Mouse (Mus musculus) adrenal gland, adult 8-10 months (tissue): ENCODE results near the gene Rpia. TPM values are rescaled to one million over a fixed set of nuclear protein-coding genes. Genes with fewer than 3 reads are reported as not detected.

Source experiments
- DNase-seq: peaks from one replicate; pipeline ENCODE4 v3.0.0; 2022
- total RNA-seq, 4 experiments: library from RNA; stranded (reverse); gene quantifications; 2 replicates each; pipeline ENCODE4 v1.2.4; 2022

The Rpia gene
- total RNA-seq, 4 experiments from 2014 or later, result 13.7 to 23.9 (median 20.8) TPM

DNA sequence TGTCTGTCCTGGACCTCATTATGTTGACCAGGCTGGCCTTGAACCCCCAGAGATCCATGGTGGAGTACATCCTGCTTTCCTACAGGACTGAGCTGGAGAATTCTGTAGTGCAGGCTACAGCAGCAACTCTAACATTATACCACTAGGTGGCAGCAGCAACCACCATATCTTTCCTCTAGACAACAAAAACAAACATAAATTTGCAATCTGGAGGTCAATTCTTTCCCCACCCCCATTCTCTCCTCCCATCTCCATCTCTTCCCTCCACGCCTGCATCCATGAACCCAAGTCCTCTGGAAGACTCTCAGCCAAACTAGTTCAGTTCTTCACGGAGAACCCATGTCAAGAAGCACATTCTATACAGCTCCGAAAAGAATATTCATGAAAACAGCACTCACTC, 12.6 kb upstream of the Rpia start:
- DNase-seq, result no peak

GRCm38 (mm10) chr6:70797581-70798251, 5.7 kb upstream of the Rpia start:
- no peak for DNase-seq

DNA sequence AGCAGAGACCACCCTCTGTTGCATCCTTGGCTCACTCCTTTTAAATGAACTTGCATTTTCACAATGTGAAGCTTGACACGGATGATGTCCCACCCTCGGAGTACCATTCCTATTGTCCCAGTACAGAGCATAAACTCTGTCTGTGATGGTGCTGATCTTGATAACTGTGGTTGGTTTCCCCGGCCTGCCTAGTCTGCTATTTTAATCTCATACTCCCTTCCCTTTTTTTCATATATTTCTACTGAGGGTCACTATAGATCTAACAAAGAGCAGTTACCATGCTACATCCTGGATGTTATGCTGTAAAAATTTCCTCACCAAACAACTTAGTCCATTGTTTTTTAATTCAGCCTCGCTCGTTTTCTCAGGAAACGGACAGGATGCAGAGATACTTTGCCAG, 4.9 kb upstream of the Rpia start:
- DNase-seq, result no peak

GRCm38 (mm10) chr6:70792644-70793043, 612 bp upstream of the Rpia start:
- no peak for DNase-seq

DNA sequence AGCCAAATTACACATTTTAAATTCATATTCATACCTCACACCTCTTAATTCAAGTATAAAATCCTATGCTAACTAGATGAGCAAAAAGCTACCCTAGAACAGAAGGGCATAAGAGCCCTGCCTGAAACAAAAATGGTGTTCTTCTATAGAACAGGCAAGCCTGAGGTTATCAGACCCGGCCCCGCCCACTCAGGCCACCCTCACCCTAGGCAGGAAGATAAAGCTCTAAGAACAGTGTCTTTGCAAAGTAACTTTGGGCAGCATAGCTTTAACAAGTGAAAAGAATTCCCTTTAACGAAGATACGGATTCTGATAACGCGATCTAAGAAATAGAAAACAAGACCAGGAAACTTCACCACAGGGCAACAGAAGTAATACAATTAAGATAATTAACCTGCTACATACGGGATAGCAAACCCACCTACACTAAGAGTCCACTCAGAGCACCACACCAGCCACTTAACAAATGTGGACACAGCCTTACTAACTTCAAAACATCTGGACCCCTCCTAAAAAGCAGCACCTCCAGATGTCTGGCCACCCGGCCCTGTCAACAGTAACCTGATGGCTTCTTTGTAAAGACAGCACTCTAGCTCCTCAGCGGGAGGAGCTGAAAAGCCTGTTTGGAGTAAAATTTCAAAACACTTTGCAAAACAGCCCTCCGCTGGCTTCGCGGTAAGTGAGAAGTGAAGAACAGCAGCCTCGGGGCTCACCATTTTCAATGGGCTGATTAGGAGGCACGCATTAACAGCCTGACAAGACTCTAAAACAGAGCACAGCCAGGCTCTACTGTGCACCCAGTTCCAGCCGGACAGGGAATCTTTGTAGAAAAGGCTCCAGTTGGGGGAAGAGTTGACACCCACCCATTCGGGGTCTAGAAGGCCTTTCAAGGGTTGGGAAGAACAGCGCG, 925 bp downstream of the Rpia start:
- DNase-seq, result peak; percentile 43

DNA sequence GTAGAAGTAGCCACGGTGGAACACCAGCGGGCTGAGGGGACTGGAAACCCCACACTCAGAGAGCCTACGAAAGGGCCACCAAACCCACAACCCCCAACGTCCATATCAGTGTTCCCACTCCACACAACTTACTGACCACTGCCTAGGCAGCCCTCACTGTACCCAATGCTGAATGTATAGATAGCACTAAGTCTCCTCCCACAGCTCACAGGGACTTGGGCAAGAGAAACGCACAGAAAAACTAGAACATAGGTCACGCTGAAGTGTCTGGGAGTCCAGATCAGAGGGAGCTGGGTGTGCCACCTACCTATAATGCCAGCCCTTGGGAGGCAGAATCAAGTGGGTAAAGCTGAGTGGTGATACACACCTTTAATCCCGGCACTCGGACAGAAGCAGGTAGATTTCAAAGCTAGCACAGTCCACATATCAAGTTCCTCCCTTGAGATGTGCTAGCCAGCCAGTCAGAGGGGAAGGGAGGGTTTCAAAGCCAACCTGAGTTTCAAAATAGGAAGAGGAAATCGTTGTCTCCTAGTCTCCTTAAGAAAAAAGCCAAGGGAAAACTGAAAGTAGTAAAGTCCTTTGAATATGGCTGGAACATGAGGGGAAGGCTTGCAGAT, 1.9 kb downstream of the Rpia start:
- DNase-seq, result no peak

DNA sequence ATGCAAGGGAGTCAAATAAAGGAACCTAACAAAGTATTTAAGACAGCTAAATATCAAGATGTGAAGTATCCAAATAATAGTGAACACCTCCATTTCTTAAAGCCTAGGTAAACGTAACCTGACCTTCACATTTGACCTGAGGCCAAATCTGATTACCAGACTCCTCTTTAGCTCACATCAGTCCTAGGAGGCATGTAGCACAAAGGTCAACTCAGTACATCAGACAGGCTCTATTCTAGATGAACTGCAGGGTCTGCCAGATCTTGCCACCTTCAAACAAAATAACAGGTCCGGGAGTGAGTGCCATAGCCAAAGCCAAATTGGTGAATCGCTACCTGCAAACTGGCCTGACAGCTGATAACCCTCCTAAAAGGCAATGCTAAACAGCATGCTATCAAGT, 2.9 kb downstream of the Rpia start:
- no peak for DNase-seq

DNA sequence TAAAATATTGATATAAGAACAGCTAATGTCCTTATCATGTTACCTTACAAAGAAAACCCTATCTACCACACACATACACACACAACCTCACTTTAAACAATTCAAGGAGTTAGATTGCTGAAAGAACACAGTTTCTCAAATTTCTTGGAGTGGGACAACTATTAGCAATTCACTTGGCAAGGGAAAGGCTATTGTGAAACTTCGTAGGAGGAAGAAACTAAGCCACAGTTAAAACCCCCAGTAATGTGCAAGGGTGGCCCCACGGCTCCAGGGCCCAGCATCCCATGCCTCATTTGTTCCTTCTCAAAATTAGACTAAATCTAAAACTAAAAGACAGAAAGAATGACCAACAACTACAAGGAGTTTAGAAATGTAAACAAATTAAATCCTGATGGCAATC, 4.5 kb downstream of the Rpia start:
- DNase-seq, result no peak

DNA sequence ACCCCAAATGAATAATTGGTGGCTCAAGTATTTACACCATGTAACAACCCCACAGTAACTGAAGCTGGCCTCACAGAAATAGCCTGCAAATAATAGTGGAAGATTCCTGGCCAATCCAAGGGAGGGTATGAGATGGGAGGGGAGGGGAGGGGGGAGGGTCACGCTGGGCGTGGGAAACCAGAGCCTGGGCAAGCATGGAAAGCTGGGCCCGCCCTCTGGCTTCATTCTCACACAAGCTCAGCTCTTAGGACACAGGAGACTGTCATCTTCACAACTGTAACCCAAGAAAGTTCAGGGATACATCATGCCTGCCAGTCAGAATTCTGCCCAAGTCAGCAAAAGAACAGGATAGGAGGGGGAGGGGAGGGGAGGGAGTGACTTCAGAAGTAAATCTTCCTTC, 6.2 kb downstream of the Rpia start:
- DNase-seq, result no peak

GRCm38 (mm10) chr6:70784811-70785210, 7.2 kb downstream of the Rpia start:
- no peak for DNase-seq

DNA sequence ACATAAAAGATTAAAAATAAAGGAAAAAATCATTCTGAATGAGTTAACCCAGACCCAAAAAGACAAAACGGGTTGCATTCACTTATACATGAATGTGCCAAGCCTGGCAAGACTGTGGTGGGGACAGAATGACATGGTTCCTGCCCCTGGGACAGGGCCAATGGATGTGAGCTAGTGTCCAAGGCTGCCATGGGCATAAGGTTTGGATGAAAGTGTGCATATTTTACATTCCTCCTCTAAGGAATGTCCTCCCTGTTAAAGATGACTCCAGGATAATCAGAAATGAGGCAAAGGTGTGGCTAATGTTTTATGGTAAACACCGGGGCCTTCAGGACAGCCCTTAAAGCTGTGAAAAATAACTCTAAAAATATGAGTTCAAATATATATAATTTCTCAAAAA, 10.7 kb downstream of the Rpia start:
- no peak for DNase-seq

GRCm38 (mm10) chr6:70774372-70774771, 17.7 kb downstream of the Rpia start:
- no peak for DNase-seq

DNA sequence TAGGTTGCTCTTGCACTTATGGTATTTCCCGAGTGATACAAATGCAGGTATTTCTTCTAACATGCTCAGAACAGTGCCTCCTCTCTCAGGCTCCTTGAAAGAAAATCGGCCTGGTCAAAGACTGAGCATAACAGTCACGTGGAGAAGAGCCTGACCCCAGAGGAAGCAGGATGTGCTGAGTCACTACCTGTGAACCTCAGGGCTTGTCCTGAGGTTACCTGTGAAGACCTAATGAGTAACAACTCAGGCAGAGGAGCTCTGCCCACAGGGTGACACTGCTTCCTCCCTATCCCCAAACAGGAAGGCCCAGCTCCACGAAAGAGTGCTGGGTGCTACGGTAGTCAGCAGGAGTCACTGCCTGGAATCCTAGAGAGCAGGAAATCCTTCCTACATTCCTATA, 18.3 kb downstream of the Rpia start:
- no peak for DNase-seq

DNA sequence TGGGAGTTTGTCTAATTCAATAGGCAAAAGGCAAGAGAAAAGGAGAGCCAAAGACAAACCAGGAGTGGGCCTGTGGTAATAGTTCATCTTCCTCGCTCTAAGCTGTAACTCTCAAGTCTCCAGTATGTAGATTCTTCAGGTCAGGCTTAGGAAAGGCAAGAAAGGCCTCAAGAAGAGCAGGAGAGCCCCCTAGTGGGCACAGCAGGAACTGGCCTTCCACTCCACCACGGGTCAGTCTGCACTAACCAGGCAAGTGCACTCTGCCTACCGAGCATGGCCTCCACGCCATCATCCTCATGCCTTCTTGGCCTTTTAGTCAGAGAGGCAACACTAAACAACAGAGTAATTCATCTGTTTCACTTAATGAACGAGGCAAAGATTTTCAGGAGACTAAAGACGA, 23.3 kb downstream of the Rpia start:
- DNase-seq, result peak; percentile 32

DNA sequence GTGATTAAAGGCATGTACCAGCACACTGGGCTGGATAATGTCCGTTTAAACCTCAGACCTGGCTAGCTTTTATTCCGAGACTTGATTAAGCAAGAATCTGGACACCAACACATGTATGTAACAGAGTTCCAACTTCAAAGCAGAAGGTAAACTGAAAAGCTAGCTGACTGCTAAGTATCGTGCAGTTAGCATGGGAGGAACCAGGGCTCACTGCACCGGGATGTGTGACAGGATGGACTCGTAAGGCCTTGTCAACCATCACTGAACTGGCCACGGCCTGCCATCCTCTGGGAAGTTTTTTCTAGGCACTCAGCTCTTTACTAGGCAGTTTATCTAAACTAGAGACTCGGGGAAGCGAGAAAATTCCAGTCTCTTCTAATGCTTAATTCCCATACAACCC, 27.0 kb downstream of the Rpia start:
- DNase-seq, result no peak

DNA sequence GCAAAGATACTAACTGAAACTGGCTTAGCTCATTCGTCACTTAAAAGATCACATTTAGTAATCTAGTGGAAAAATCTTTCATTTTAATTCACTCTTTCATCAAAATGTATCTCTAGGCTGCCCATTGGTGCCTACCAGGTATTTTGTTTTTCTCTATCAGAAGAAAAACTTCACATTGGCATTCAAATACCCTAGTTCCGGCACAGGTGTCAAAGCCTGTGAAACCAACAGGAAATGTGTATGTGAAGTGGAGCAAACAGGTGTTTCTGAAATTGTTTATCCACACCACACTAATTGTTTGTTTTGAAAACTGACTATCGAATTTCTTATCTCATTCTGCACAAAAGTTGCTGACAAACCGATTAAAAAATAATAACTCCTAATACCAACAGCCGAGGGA, 27.5 kb downstream of the Rpia start:
- DNase-seq, result no peak

GRCm38 (mm10) chr6:70763881-70764280, 28.2 kb downstream of the Rpia start:
- DNase-seq, result no peak

DNA sequence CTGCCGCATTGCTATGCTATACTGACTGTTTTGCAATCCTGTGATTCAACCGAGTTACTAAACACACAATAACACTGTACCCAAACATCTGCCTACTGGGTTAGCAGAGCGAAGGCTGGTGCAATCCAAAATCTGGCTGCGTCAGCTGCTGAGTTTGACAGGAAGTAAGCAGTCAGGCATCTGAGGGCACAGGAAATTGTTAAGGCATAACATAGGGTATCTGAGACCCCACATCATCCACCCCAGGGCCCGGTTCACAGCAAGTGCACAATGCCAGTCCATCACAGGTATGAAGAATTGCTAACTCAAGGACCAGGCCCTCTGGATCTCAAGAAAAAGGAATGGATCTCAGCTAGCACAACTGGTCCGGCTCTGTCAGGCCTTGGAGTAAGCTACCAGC, 29.4 kb downstream of the Rpia start:
- DNase-seq, result no peak

- DNase-seq, result no peak
Measured at GRCm38 (mm10) chr6:70760951-70761350, 31.1 kb downstream of the Rpia start.

- no peak for DNase-seq
Measured at GRCm38 (mm10) chr6:70754833-70755232, 37.2 kb downstream of the Rpia start.

GRCm38 (mm10) chr6:70752351-70752750, 39.7 kb downstream of the Rpia start:
- DNase-seq, result no peak

GRCm38 (mm10) chr6:70751898-70752273, 40.1 kb downstream of the Rpia start:
- no peak for DNase-seq

DNA sequence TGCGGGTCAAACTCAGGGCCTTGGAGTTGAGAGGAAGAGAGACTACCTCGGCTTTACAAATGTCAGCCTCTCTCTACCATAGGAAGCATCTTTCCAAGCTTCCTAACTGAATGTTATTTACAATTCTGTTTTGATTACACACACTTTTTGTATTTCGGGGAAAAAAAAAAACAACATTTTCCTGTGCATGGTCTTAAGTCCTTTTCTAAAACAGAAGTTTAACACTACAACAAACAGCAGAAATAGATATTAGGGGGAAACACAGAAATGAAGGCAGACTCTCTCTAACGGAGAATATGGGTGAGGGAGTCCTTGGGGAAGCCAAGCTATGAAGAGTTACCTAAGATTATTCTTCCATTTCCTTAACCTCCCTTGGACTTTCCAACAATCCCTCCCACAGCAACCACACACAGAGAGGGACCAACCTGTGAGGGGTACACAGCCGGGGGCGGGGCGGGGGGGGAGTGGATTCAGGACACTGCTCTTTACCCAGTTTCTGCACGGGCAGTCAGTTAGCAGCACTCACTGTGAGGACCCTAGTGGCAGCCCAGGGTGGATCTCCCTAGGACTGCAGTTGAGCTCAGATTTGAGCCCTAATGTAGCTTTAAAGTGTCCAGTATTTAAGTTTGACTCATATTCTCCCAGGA, 40.7 kb downstream of the Rpia start:
- no peak for DNase-seq
